ENCODE assay signal across 13 mouse cellular contexts in genomic region chr13:38155523-38155922, GRCm38 (mm10). TPM values are rescaled to one million over a fixed set of nuclear protein-coding genes. Genes with fewer than 3 reads are reported as not detected.
DNase-seq lines count a peak whose midpoint lies in the region; ATAC-seq and TF ChIP-seq lines count a peak whose summit lies in the region.
"Had no signal": no experiment of that assay in that cellular context is flagged by ENCODE, and none has a peak within 500 bp of the region (broad histone marks: within the 10 kb centered on the region; RNA-seq: fewer than 3 reads in every experiment).

No protein-coding gene starts in this region.

- H3K27ac ChIP-seq in heart, embryonic 16.5 days (ENCODE audit: low read length) = peak overlapping the region; percentile 25
- H3K27ac ChIP-seq in midbrain, embryonic 10.5 days (replicated peaks) = no peak overlapping the region
- no peak overlapping the region for H3K27ac ChIP-seq in midbrain, embryonic 14.5 days (replicated peaks; ENCODE audit: low read depth, low read length)
- no peak overlapping the region for H3K27ac ChIP-seq in embryonic facial prominence, embryonic 11.5 days (replicated peaks; ENCODE audit: low read depth, low read length)
- 0 out of 2 replicates have a peak overlapping the region, but pooled peaks have one; percentile 35 for H3K27ac ChIP-seq in stomach, postnatal 0 days (replicated peaks)

- WGBS in heart, embryonic 16.5 days = 13% methylated on average over 2 of the region's 2 CpGs
- WGBS in midbrain, embryonic 10.5 days = 2% methylated on average over 2 of the region's 2 CpGs
- 4% methylated on average over 2 of the region's 2 CpGs for WGBS in midbrain, embryonic 14.5 days
- WGBS in embryonic facial prominence, embryonic 11.5 days = 3% methylated on average over 2 of the region's 2 CpGs
- WGBS in stomach, postnatal 0 days = 30% methylated on average over 2 of the region's 2 CpGs

- peaks cover 6% of the 10 kb centered on the region; the same call in 1 of the 2 replicates for H3K27me3 ChIP-seq in heart, embryonic 16.5 days (ENCODE audit: control insufficient read depth, insufficient read depth, low read length)
- peaks cover 95% of the 10 kb centered on the region for H3K27me3 ChIP-seq in midbrain, embryonic 10.5 days (ENCODE audit: low read depth, poor library complexity, severe bottlenecking)
- peaks cover 69% of the 10 kb centered on the region for H3K27me3 ChIP-seq in midbrain, embryonic 14.5 days (ENCODE audit: control insufficient read depth, insufficient read depth, low read length)
- peaks cover 23% of the 10 kb centered on the region for H3K27me3 ChIP-seq in embryonic facial prominence, embryonic 11.5 days (ENCODE audit: control insufficient read depth, insufficient read depth, low read length)
- no peaks in the 10 kb centered on the region for H3K27me3 ChIP-seq in stomach, postnatal 0 days (ENCODE audit: control insufficient read depth, insufficient read depth, low read length)

- H3K36me3 ChIP-seq in heart, embryonic 16.5 days (ENCODE audit: control insufficient read depth, insufficient read depth) = no peaks in the 10 kb centered on the region
- H3K36me3 ChIP-seq in midbrain, embryonic 10.5 days = no peaks in the 10 kb centered on the region
- H3K36me3 ChIP-seq in midbrain, embryonic 14.5 days (ENCODE audit: control insufficient read depth, insufficient read depth, low read length) = no peaks in the 10 kb centered on the region
- no peaks in the 10 kb centered on the region for H3K36me3 ChIP-seq in embryonic facial prominence, embryonic 11.5 days (replicated peaks; ENCODE audit: control insufficient read depth, insufficient read depth, low read depth, low read length)
- no peaks in the 10 kb centered on the region for H3K36me3 ChIP-seq in stomach, postnatal 0 days (ENCODE audit: control insufficient read depth, insufficient read depth, low read length)

- H3K4me2 ChIP-seq in heart, embryonic 16.5 days (ENCODE audit: low read depth, low read length) = peak overlapping the region; percentile 73
- no peak overlapping the region for H3K4me2 ChIP-seq in midbrain, embryonic 14.5 days (ENCODE audit: low read length)
- H3K4me2 ChIP-seq in embryonic facial prominence, embryonic 11.5 days (ENCODE audit: low read depth, low read length) = no peak overlapping the region
- peak overlapping the region; percentile 25; the same call in 1 of the 2 replicates for H3K4me2 ChIP-seq in stomach, postnatal 0 days (replicated peaks; ENCODE audit: low read depth)

- TF ChIP-seq CTCF in stomach, postnatal 0 days (IDR thresholded peaks at IDR 0.05; ENCODE audit: low read depth) = no peak

- peaks cover 25% of the 10 kb centered on the region for H3K4me1 ChIP-seq in heart, embryonic 16.5 days (ENCODE audit: control insufficient read depth, insufficient read depth, low read length)
- H3K4me1 ChIP-seq in midbrain, embryonic 10.5 days = peaks cover 39% of the 10 kb centered on the region
- 0 out of 2 replicates have a peak, but pooled peaks cover 10% of the 10 kb centered on the region for H3K4me1 ChIP-seq in midbrain, embryonic 14.5 days (ENCODE audit: control insufficient read depth, insufficient read depth, low read length)
- H3K4me1 ChIP-seq in embryonic facial prominence, embryonic 11.5 days (ENCODE audit: control insufficient read depth, insufficient read depth, low read length) = peaks cover 6% of the 10 kb centered on the region; the same call in 1 of the 2 replicates
- 0 out of 2 replicates have a peak, but pooled peaks cover 2% of the 10 kb centered on the region for H3K4me1 ChIP-seq in stomach, postnatal 0 days (replicated peaks; ENCODE audit: control insufficient read depth, insufficient read depth)

- H3K9me3 ChIP-seq in heart, embryonic 16.5 days (replicated peaks; ENCODE audit: control insufficient read depth, low read length) = no peaks in the 10 kb centered on the region
- no peaks in the 10 kb centered on the region for H3K9me3 ChIP-seq in midbrain, embryonic 10.5 days (replicated peaks)
- no peaks in the 10 kb centered on the region for H3K9me3 ChIP-seq in midbrain, embryonic 14.5 days (ENCODE audit: control insufficient read depth, low read length)
- no peaks in the 10 kb centered on the region for H3K9me3 ChIP-seq in embryonic facial prominence, embryonic 11.5 days (replicated peaks; ENCODE audit: control insufficient read depth, low read length)
- no peaks in the 10 kb centered on the region for H3K9me3 ChIP-seq in stomach, postnatal 0 days (ENCODE audit: control insufficient read depth, low read length)

- DNase-seq in heart, adult 18-20 months = no peak
- peak; percentile 77 for DNase-seq in midbrain, embryonic 10.5 days (ENCODE audit: low spot score)
- DNase-seq in midbrain, embryonic 14.5 days = no peak
- DNase-seq in embryonic facial prominence, embryonic 11.5 days (ENCODE audit: low spot score) = peak; percentile 22
- no peak for DNase-seq in stomach, postnatal 0 days (ENCODE audit: low spot score)
- DNase-seq in T-cell, adult 2 months (ENCODE audit: low spot score) = no peak
- no peak for DNase-seq in c-Kit-positive CD71-positive TER-119-positive erythroid progenitor cells, embryonic 14.5 days (ENCODE audit: low spot score)
- DNase-seq: adrenal gland, adult 2 months; cerebellum, postnatal 10 days; lung, postnatal 10 days; thymus, postnatal 4 days had no signal

- no peak for ATAC-seq in heart, embryonic 16.5 days (replicated peaks; ENCODE audit: extremely low read depth, insufficient read depth, low FRiP score)
- no peak for ATAC-seq in midbrain, embryonic 14.5 days (ENCODE audit: low FRiP score, low TSS enrichment)
- ATAC-seq in embryonic facial prominence, embryonic 11.5 days (replicated peaks; ENCODE audit: insufficient number of reproducible peaks, low FRiP score, low TSS enrichment, low read depth) = 0 out of 2 replicates have a peak, but pooled peaks have one; percentile 60
- no peak for ATAC-seq in stomach, postnatal 0 days (ENCODE audit: low FRiP score, low TSS enrichment)
- ATAC-seq: midbrain, embryonic 16.5 days had no signal

- no peak for TF ChIP-seq EP300 in stomach, postnatal 0 days (optimal IDR thresholded peaks at IDR 0.05)

- peak overlapping the region; percentile 20 for H3K4me3 ChIP-seq in heart, embryonic 16.5 days (ENCODE audit: low read length)
- H3K4me3 ChIP-seq in midbrain, embryonic 10.5 days = no peak overlapping the region
- H3K4me3 ChIP-seq in midbrain, embryonic 14.5 days (replicated peaks; ENCODE audit: low read depth, low read length) = no peak overlapping the region
- no peak overlapping the region for H3K4me3 ChIP-seq in embryonic facial prominence, embryonic 11.5 days (ENCODE audit: low read depth, low read length)
- H3K4me3 ChIP-seq in stomach, postnatal 0 days (ENCODE audit: low read depth, low read length) = no peak overlapping the region

- H3K9ac ChIP-seq in heart, embryonic 16.5 days (ENCODE audit: low read length) = peak overlapping the region; percentile 49
- H3K9ac ChIP-seq in midbrain, embryonic 14.5 days (replicated peaks; ENCODE audit: low read length) = no peak overlapping the region
- H3K9ac ChIP-seq in embryonic facial prominence, embryonic 11.5 days (replicated peaks; ENCODE audit: low read length) = no peak overlapping the region
- no peak overlapping the region for H3K9ac ChIP-seq in stomach, postnatal 0 days (ENCODE audit: low read length)

RNA-seq across cellular contexts. Expression of gene Dsp, which starts 4.4 kb away (rescaled TPM):
- 40.0 and 44.1 TPM in 2 replicates for polyA plus RNA-seq in heart, embryonic 16.5 days (2015; fragmentation: Nextera tagmentation; extraction: Ambion mirVana)
- total RNA-seq in heart, adult 18-20 months (2021) = 100 to 1,000 TPM; 526 to 592 TPM
- polyA plus RNA-seq in midbrain, embryonic 10.5 days (2016; fragmentation: Nextera tagmentation; extraction: Ambion mirVana) = 0.45 and 0.73 TPM in 2 replicates
- 0.08 and 0.13 TPM in 2 replicates for polyA plus RNA-seq in midbrain, embryonic 14.5 days (2014; fragmentation: Nextera tagmentation; extraction: Ambion mirVana)
- polyA plus RNA-seq in embryonic facial prominence, embryonic 11.5 days (2014; fragmentation: Nextera tagmentation; extraction: Ambion mirVana) = 5.7 and 6.1 TPM in 2 replicates
- polyA plus RNA-seq in stomach, postnatal 0 days (2015; fragmentation: Nextera tagmentation; extraction: Ambion mirVana) = 36.1 and 36.5 TPM in 2 replicates

RNA-seq across cellular contexts. Expression of gene Snrnp48, which starts 49.2 kb away (rescaled TPM):
- 23.4 and 25.2 TPM in 2 replicates for polyA plus RNA-seq in heart, embryonic 16.5 days (2015; fragmentation: Nextera tagmentation; extraction: Ambion mirVana)
- 10 to 100 TPM; 10.0 to 10.2 TPM for total RNA-seq in heart, adult 18-20 months (2021)
- polyA plus RNA-seq in midbrain, embryonic 10.5 days (2016; fragmentation: Nextera tagmentation; extraction: Ambion mirVana) = 34.2 and 34.8 TPM in 2 replicates
- polyA plus RNA-seq in midbrain, embryonic 14.5 days (2014; fragmentation: Nextera tagmentation; extraction: Ambion mirVana) = 30.9 and 32.6 TPM in 2 replicates
- polyA plus RNA-seq in embryonic facial prominence, embryonic 11.5 days (2014; fragmentation: Nextera tagmentation; extraction: Ambion mirVana) = 35.7 and 42.3 TPM in 2 replicates
- 18.1 and 19.4 TPM in 2 replicates for polyA plus RNA-seq in stomach, postnatal 0 days (2015; fragmentation: Nextera tagmentation; extraction: Ambion mirVana)

Comparison
In these comparisons a context has a peak if more than half of its experiments do, and no peak if none do; other contexts are left out.
1. DNase-seq: peak in midbrain, embryonic 10.5 days (single experiment) and embryonic facial prominence, embryonic 11.5 days (single experiment); none in heart, adult 18-20 months (0 of 2), midbrain, embryonic 14.5 days (single experiment), stomach, postnatal 0 days (single experiment), T-cell, adult 2 months (single experiment) and c-Kit-positive CD71-positive TER-119-positive erythroid progenitor cells, embryonic 14.5 days (single experiment).
2. H3K27ac ChIP-seq: peak in heart, embryonic 16.5 days (single experiment) and stomach, postnatal 0 days (single experiment); none in midbrain, embryonic 10.5 days (single experiment), midbrain, embryonic 14.5 days (single experiment) and embryonic facial prominence, embryonic 11.5 days (single experiment).
3. H3K4me2 ChIP-seq: peak in heart, embryonic 16.5 days (single experiment) and stomach, postnatal 0 days (single experiment); none in midbrain, embryonic 14.5 days (single experiment) and embryonic facial prominence, embryonic 11.5 days (single experiment).